Mouse (Mus musculus): ENCODE measurements around the gene Dach1. TPM values are rescaled to one million over a fixed set of nuclear protein-coding genes. Genes with fewer than 3 reads are reported as not detected.

The Dach1 gene
- total RNA-seq (2021): 1 to 10 TPM; 1.7 to 3.9 TPM
- long read RNA-seq, experiment 1: 0 reads
- long read RNA-seq, experiment 2, partial matches to known transcripts: 0 of 1 reads
- long read RNA-seq, experiment 2, other reads (novel, unspliced or antisense): 1 of 1 reads

DNA sequence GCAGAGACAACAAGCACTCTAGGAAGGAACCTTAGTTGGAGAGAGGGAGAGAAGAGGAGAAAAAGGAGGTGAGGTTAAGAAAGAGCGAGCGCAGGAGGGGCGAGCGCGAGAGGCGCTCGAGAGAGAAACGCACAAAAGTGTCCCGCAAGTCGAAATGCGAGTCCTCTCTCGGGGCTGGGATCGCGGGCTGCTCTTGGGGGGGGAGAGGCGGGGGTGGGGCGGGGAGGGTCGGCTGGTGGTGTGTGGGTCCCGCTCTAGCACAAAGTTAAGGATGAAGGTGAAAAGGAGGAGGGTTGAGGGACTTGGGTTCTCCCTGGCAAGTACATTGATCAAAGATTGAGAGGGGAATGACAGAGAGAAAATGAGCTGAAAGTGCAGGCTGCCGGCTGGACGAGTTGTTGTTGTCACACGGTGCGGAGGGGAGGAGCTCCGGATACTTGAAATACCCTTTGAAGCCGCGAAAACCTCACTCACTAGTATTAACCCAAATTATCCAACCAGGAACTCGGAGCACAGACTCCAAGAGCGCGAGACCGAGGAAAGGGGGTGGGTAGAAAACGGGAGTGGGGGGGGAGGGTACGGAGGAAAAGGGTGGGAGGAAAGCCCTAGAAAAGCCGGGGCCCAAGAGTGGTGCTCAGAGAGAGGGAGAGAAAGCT lies at the start of gene Dach1:
Gene Dach1, minus strand, starts transcription at position 345 of the 656 bp plus-strand sequence.
- intact Hi-C loops (cut with DNase I): no loop called here
- peak in 1 of 2 experiments; percentile 10 for DNase-seq

DNA sequence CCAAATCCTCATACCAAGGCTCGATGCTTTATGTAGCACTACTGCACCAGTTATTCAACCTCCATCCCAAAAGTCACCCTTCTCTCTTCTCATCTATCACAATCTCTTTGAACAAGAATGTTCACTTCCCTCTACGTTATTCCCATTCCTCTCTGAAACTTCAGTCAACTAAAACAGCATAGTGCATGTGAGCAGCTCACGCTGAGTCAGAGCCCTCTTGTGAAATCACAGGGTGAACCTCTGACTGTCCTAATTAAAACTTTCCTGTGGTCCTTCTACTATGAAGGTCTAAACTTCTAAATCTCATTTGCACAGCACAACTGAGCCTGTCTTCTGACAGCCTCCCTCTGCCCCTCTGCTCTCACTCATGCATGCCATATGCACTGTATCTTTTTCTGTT lies 30.5 kb upstream of the Dach1 start:
- intact Hi-C loops (cut with DNase I): no loop called here
- no peak for DNase-seq

DNA sequence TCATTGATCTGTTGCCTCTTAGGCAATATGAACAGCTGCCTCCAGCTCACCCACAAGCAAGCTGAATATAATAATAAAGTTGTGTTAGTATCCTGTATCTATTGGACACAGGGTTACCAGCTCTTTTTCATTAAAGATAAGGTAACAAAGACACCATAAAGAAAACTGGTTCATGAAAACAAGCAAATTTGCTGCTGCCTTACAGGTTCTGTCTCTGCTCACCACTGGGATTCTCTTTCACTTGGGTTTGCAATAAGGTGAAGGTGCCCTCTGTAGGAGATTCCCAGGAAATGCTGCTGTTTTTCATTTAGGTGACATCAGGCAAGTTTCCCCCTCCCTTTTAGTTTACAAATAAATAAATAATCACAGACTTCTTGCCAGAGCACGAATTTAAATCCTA lies 12.0 kb upstream of the Dach1 start:
- intact Hi-C loops (cut with DNase I): no loop called here

DNA sequence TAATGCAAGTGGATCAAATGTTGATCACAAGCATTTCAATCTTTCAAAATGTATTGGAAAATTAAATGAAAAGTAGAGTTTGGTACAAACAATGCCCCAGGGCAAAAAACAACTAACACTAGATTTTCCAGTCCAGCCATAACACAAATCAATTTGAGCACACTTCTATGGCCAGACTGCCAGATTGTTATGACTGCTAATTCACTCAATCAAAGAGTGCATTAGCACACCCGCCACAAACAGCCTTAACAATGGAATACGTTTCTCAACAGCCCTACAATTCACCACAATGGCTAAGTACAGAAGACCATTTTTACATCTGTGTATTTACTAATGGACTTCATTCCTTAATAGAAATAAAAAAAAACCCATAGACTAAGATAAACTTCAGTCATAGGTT lies 4.3 kb upstream of the Dach1 start:
- intact Hi-C loops (cut with DNase I): no loop called here

More for the DNA sequence above, 12.0 kb upstream of the Dach1 start:
- no peak for DNase-seq

DNA sequence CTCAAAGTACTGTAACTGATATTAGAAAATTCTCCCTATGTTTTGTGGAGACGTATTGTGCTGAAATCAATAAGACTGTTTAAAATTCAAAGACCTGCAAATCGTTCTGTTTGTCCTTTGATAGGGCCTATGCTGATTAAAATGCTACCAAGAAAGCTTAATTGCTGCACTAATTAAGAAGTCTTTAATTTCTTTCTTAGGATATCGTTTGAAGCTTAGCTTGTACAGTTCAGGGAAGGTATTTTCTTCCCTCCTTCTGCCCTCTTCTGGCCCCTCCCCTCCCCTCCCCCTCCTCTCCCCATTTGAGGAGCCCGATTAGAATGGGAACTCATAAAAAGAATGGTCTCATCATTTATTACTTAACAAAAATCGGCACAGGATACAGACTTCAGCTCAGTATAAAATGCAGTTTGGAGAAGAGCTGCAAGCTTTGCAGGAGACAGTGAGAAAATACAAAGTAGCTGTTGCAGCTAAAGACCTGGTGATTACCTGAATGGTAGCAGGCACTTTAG lies 2.9 kb upstream of the Dach1 start:
- DNase-seq: no peak
- intact Hi-C loops (cut with DNase I): no loop called here

More for the DNA sequence above, 4.3 kb upstream of the Dach1 start:
- no peak for DNase-seq

DNA sequence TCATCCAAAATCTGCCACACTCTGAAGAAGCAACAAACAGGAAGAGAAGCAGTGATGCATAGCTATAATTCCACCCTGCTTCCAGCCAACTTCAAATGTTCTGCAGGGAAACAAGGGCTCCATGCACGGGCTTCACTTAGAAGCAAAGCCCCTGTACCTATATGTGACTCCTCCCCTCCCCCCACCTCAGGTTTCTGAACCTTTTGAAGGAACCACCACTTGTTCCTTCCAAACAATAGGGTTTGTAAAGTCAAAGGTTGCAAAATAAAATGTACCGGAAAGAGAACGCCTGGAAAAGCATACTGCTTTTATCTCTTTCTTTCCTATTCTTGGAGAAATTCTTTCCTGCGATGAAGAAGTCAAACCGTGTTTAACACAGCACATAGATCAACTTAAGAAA lies 2.3 kb upstream of the Dach1 start:
- intact Hi-C loops (cut with DNase I): no loop called here

DNA sequence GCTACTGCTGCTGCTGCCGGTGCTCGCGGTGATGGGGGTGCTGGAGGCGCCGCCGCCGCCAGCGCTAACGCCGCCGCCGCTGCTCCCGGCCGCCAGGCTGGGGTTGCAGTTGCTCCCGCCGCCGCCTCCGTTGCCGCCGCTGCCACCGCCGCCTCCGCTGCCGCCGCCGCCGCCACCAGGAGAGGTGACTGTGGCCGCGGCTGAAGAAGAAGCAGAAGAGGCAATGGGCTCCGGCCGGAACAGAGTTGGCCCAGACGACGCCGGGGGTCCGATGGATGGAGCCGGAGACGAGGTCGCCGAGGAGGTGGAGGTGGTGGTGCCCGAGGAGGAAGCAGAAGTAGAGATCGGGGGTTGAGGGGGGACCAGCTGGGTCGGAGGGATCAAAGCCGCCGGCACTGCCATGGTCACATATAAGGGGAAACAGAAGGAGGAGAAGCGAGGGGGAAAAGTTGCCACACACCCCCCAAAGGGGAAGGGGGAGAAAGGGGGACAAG lies 610 bp downstream of the Dach1 start:
- intact Hi-C loops (cut with DNase I): no loop called here
- peak; percentile 4 to 17 for DNase-seq

More for the DNA sequence above, 2.3 kb upstream of the Dach1 start:
- DNase-seq: no peak

DNA sequence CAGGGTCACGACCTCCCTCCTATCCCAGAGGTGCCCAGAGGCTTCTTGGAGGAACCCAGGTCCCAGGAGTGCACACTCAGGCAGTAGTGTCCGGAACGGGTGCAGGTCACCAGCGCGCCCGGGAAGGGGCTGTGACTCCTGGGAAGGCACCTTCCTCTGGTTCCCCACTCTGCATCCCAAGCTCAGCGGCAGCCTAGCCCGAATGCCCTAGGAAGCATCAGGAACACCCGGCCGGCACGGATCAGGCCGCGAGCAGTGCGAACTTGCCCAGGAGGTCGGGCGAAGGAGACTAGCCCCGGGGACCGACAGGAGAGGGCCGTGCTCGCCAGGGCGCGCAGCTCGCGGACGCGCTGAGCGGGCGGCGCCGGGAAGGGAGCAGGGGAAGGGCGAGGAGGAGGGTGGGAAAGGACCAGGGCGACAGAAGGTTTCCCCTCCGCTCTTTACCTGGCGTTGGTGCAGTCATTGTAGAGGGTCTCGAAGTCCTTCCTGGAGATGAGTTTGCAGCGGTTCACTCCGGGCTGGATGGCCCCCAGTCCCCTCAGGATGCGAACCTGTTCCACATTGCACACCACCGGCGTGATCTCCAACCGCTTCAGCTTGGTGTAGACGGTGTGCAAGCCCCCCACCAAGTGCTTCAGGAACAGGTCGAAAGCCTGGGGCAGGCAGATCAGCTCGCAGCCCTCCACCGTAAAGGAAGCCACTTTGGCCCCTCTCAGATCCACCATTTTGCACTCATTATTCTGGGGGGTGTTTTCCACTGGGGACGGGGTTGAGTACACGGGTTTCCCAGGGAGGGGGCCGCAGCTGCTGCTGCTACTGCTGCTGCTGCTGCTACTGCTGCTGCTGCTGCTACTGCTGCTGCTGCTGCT lies 1.3 kb downstream of the Dach1 start:
- peak; percentile 9 to 22 for DNase-seq
- intact Hi-C loops (cut with DNase I): no loop called here

DNA sequence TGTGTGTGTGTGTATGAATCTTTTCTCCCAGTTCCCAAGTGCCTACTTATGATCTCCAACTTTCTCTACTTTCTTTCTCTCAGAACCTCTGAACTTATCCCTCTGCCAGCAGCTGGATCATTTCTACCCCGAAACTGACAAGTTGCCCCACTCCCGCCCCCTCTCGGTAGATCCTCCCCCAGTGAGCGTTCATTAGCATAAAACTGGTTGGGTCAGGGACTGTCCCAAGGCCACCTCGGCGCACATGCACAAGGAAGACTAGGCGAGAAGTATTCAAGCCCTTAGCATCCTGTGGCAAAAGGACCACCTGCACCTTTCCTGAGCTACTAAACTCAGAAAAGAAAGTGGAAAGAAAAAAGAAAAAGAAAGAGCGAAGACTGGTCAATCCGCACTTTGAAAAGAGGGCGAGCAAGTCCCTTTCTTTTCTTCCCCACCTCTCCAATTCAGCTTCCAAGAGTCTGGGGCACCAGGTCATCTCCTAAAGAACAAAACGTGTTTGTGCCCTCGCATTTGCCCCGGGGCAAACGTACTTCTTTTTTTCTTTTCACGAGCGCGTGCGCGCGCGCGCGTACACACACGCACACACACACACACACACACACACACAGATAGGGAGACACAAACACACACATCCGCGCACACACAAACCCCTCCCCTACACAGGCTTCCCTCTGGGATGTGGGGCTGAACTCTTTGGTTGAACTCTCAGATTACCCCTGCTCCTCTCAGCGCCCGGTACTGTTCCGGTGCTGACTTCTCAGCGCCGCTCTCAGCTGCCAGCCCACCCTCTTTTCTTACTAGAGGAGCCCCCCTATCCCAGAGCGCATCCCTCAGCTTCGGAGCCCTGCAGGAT lies 2.2 kb downstream of the Dach1 start:
- intact Hi-C loops (cut with DNase I): no loop called here
- DNase-seq: peak in 1 of 2 experiments; percentile 6

DNA sequence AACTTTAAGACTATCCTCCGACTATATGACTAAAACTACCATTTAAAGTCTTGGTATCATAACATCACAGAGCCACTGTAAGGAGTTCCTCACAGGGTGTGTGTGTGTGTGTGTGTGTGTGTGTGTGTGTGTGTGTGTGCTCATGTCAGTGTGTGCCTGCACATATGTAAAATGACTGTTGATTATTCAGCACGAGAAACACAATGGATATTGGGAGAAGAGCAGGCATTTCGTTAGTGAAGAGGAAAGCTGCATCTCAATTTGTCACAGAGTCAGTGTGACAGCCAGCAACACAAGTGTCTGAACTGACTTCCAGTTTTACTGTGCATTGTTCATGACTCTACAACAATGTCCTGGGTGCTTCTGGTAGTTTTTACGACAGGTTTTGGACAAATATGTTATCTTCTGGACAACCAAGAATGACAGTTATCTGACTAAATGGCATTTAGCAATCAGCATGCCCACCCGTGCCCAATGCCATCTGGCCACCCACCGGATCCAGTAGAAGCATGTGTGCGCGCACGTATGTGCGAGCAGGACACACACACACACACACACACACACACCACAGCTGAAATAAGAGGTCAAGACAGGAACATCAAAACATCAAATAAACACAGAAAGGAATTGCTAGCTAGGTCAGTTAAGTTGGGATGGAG lies 3.1 kb downstream of the Dach1 start:
- intact Hi-C loops (cut with DNase I): no loop called here
- no peak for DNase-seq

DNA sequence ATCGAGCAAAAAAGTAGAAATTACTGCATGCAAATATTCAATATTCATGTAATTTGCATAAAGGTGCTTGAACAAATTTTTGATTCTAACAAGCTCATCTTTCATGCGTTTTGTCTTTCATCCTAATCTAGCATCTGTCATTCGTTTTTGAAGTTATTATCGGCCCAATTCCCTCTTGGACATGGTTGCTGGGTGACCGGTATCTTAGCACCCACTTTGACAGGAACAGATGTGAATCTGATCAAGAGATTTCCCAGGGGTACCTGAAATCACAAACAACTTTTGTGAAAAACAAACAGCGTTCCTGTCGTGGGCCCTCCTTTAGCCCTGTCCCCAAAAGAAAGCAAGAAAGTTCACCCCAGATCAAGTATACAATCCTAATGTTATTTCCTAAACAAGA lies 12.8 kb downstream of the Dach1 start:
- intact Hi-C loops (cut with DNase I): no loop called here
- DNase-seq: no peak

DNA sequence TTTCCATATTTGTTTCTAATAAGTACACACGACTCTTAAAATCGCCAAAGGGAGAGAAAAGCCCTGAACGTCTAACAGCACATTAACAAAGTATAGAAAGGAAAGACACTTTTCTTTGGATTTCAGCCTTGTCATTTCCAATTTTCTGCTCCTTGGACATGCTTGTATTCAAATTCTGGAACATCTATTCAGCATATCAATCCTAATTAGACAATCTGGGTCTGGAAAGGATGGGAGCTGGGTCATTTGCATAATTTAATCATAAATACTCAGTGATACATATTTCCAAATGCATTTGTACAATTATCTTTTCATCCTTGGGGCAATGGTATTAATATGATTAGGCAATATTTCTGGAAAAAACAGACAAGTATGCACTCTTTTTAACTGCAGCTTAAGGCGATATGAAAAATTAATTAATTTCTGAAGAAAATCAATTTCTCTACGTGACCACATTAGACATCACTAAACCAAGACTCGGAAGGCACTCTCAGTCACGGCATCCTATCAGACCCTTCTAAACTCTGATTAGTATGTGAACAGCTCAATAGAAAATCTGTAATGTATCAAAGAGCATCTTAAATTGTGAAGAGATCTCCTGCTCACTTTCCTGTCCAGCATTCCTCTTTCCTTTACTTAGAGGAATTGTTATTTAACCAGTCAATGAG lies 13.7 kb downstream of the Dach1 start:
- DNase-seq: no peak
- intact Hi-C loops (cut with DNase I): no loop called here

DNA sequence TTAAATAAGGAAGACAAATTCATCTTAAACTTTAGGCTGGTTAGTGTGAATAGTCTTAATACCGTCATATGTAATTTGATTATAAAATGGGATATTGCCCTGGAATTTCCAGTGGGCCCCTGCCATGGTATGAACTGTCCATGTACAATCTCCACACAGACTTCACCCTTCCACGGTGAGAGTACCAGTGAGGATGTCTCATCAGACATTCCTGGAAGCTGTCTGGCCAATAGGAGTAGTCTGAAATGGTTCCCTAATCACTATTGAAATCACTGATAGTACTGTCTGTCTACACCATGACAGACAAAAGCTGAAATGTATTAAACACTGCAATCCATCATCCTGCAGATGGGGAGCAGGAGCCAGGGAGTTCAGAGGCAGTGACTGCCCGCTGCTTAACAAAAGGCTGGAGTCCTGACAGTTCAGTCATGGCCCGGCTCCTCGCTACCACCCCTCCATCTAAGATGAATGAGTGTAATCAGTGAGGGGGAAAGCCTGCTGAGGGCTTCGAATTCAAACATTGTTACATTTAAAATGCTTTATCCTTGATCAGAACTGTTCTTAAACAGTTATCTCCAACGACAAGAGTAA lies 14.6 kb downstream of the Dach1 start:
- intact Hi-C loops (cut with DNase I): no loop called here
- DNase-seq: no peak

DNA sequence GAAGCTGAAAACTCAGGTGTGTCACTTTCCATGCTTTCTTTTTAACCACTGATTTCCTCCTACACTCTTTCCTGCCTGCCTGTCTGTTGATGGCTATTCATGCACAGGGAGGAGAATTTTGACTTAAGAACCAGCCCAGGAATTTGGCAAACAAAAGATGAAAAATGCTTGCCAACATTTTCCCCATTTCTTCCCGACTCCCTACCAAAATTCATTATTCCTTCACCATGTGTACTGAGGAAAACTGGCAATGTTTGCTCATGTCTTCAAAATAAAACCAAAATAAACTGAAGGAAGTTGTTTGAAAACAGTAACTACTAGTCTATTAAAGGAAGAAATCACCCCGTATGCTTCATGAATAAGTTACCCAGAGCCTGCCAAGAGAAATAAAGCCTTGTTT lies 27.8 kb downstream of the Dach1 start:
- DNase-seq: no peak
- intact Hi-C loops (cut with DNase I): no loop called here

DNA sequence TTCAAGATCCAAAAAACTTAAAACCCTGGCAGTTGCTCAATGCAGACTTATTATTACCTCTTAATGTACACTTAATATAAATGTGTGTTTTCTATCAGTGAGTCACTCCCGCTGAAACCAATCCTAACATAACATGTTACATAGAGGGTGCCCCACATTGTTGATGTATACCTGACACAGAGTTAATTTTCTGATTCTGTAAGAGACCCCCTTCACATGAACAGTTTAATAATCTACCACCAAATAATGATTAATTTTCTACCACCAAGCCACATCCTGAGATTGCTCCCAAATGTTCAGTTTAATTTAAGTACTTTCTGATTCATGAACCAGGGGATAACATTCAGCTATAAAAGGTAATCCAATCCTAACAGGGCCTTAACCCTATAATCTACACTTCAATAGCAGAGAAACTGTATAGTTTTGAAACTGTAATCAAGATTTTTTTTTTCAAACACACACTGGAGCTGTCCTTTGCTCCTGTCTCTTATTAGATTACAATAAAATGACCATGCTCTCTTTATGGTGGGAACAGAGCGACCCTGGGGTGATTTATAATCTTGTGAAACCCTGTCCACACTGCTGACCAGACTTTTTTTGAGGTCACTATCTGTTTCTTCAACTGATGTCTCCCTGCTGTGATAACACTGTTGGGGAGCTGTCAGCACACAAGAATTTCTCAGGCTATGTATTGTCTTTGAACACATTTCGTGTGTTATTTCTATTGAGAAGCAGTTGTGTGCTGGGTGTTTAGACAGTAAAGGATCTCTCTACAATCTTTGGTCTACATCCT lies 30.5 kb downstream of the Dach1 start:
- intact Hi-C loops (cut with DNase I): no loop called here
- no peak for DNase-seq

DNA sequence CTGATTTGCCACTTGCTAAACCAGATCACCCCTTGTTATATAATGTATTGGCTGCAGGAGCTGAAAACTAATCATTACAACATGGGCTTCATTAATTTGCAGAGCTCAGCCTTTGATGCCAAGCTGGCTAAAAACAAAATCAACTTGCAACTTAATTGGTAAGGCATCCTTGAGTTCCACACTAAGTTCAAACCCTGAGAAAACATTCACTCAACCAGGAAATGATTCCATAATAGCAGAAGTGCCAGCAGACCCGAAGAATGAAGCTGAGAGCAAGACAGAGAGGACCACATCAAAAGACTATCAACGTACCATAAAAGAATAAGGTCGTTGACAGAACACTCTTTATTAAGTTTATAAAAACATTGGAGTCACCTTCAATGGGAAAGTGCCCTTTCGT lies 35.0 kb downstream of the Dach1 start:
- intact Hi-C loops (cut with DNase I): no loop called here
- no peak for DNase-seq

DNA sequence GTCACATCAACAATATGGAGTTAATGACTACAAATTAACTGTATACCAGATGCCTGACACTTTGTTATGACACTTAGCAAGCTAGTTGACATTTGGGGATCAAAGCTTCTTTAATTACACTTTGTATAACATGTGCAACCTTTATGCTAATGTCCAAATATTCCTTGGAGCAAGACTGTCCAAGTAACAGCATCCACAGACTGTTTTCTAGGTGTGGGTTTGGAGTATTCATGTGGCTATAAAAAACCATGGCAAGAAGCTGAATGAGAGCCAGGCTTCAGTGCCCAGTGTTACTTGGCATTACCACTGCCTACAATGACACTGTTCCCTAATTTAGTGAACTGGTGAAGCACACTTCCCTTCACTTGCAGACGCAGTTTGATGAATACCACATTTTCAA lies 46.5 kb downstream of the Dach1 start:
- no peak for DNase-seq

DNA sequence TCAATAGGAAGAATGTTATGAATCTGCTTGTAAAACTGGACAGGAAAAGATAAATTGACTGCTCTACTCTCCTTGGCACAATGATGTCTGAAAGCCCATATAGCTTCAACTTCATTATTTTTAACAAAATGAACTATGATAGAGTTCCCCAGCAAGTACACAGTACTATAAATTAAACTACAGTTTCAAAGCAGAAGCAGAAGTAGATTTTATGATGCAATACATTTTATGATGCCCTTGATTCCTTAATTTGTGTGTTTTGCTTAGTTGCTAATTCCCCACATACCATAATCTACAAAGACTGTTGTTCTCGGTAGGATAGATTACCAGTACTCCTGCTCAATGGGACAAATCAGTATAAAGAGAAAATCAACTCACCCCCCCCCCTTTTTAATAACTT lies 52.9 kb downstream of the Dach1 start:
- intact Hi-C loops (cut with DNase I): no loop called here
- DNase-seq: no peak

More for the DNA sequence above, 46.5 kb downstream of the Dach1 start:
- intact Hi-C loops (cut with DNase I): no loop called here
